Mouse (Mus musculus) B cell, adult 62 days (primary cell): ENCODE measurements around the gene Thap4. TPM values are rescaled to one million over a fixed set of nuclear protein-coding genes. Genes with fewer than 3 reads are reported as not detected.

Experiments used
- total RNA-seq: library from RNA; stranded (reverse); gene quantifications from 4 replicates; pipeline ENCODE4 v1.2.4, GENCODE M21; 2023

Gene Thap4
- total RNA-seq = 19.4 to 22.2 TPM (median 20.6 TPM) in 4 replicates

GRCm38 (mm10) chr1:93754573-93755290 lies at the start of gene Thap4:
Thap4 (minus strand) TSS chr1:93754864.

GRCm38 (mm10) chr1:93803556-93804507 lies 49.2 kb upstream of the Thap4 start, which contains the start of gene Ing5:
Ing5 (plus strand) TSS chr1:93803965.

GRCm38 (mm10) chr1:93801741-93802238 lies 47.1 kb upstream of the Thap4 start, which contains the start of gene Dtymk:
Dtymk (minus strand) TSS chr1:93801934.

GRCm38 (mm10) chr1:93751290-93751689 lies 3.4 kb downstream of the Thap4 start, which contains the start of gene Atg4b:
Atg4b (plus strand) TSS chr1:93751500.

GRCm38 (mm10) chr1:93685401-93686244 lies 69.0 kb downstream of the Thap4 start, which contains the start of gene Bok:
Bok (plus strand) TSS chr1:93685660.

GRCm38 (mm10) chr1:93658559-93658958 lies 96.1 kb downstream of the Thap4 start, which contains the start of gene Stk25:
Stk25 (minus strand) TSS chr1:93658659.

Other genes with a start within 250 kb of the Thap4 start
- 4.2 to 6.3 TPM (median 4.8 TPM) in 4 replicates for gene Farp2, start 242.8 kb downstream of the Thap4 start, total RNA-seq
- 86.6 to 104 TPM (median 93.5 TPM) in 4 replicates for gene Stk25, start 96.2 kb downstream of the Thap4 start, total RNA-seq
- gene Bok, start 69.2 kb downstream of the Thap4 start, total RNA-seq = not detected in 4 replicates
- gene Atg4b, start 3.4 kb downstream of the Thap4 start, total RNA-seq = 81.1 to 98.0 TPM (median 95.4 TPM) in 4 replicates
- 55.5 to 59.9 TPM (median 56.4 TPM) in 4 replicates for gene Dtymk, start 47.1 kb upstream of the Thap4 start, total RNA-seq
- gene Ing5, start 49.1 kb upstream of the Thap4 start, total RNA-seq = 35.2 to 44.9 TPM (median 43.0 TPM) in 4 replicates
- gene D2hgdh, start 70.0 kb upstream of the Thap4 start, total RNA-seq = 31.7 to 44.2 TPM (median 39.9 TPM) in 4 replicates
- gene Gal3st2, start 106.4 kb upstream of the Thap4 start, total RNA-seq = 0.21 to 0.98 TPM (median 0.89 TPM) in 3 of 4 replicates, not detected in the other
- 0.72 to 1.3 TPM (median 1.0 TPM) in 4 replicates for gene Gal3st2b, start 163.4 kb upstream of the Thap4 start, total RNA-seq
- gene Gal3st2c, start 235.6 kb upstream of the Thap4 start, total RNA-seq = 0.06 to 0.15 TPM (median 0.06 TPM) in 3 of 4 replicates, not detected in the other